Mouse (Mus musculus) erythroid progenitor cell, adult 5-6 weeks (primary cell): ENCODE data around the gene Olfr1375. TPM values are rescaled to one million over a fixed set of nuclear protein-coding genes. Genes with fewer than 3 reads are reported as not detected.

Experiments used
- total RNA-seq, 2 experiments: library from RNA; stranded (forward) in 1 of 2; stranded (reverse) in 1 of 2; fragments of 150-400 nt in 1 of 2; fragments of 186-747, 209-891 nt in 1 of 2; gene quantifications; 2 replicates each; pipeline versions ENCODE4 v1.2.3 to v1.2.4; 2015 to 2017; ENCODE audit warnings: low replicate concordance in 2 of 2

Gene Olfr1375
- total RNA-seq, 2 experiments from 2014 or later: not detected

Other genes starting within 250 kb of the Olfr1375 start
- gene Zfp354c, start 220.4 kb upstream of the Olfr1375 start, total RNA-seq (2015; ENCODE audit: low replicate concordance): 0.36 TPM in 1 of 2 replicates, not detected in the other
- 1.4 TPM in 1 of 2 replicates, not detected in the other for gene Zfp354c, start 220.4 kb upstream of the Olfr1375 start, total RNA-seq (2017; ENCODE audit: low replicate concordance)
- not detected in 2 replicates for gene Zfp879, start 206.6 kb upstream of the Olfr1375 start, total RNA-seq (2015; ENCODE audit: low replicate concordance)
- gene Zfp879, start 206.6 kb upstream of the Olfr1375 start, total RNA-seq (2017; ENCODE audit: low replicate concordance): not detected in 2 replicates
- gene Grm6, start 197.4 kb upstream of the Olfr1375 start, total RNA-seq (2015; ENCODE audit: low replicate concordance): not detected in 2 replicates
- not detected in 2 replicates for gene Grm6, start 197.4 kb upstream of the Olfr1375 start, total RNA-seq (2017; ENCODE audit: low replicate concordance)
- gene Zfp454, start 160.5 kb upstream of the Olfr1375 start, total RNA-seq (2015; ENCODE audit: low replicate concordance): not detected in 2 replicates
- gene Zfp454, start 160.5 kb upstream of the Olfr1375 start, total RNA-seq (2017; ENCODE audit: low replicate concordance): not detected in 2 replicates
- gene Zfp2, start 131.9 kb upstream of the Olfr1375 start, total RNA-seq (2015; ENCODE audit: low replicate concordance): not detected in 2 replicates
- not detected in 2 replicates for gene Zfp2, start 131.9 kb upstream of the Olfr1375 start, total RNA-seq (2017; ENCODE audit: low replicate concordance)
- gene Zfp354b, start 116.5 kb upstream of the Olfr1375 start, total RNA-seq (2015; ENCODE audit: low replicate concordance): not detected in 2 replicates
- gene Zfp354b, start 116.5 kb upstream of the Olfr1375 start, total RNA-seq (2017; ENCODE audit: low replicate concordance): not detected in 2 replicates
- not detected in 2 replicates for gene 4933414I15Rik, start 104.3 kb upstream of the Olfr1375 start, total RNA-seq (2015; ENCODE audit: low replicate concordance)
- not detected in 2 replicates for gene 4933414I15Rik, start 104.3 kb upstream of the Olfr1375 start, total RNA-seq (2017; ENCODE audit: low replicate concordance)
- gene Prop1, start 94.3 kb upstream of the Olfr1375 start, total RNA-seq (2015; ENCODE audit: low replicate concordance): not detected in 2 replicates
- not detected in 2 replicates for gene Prop1, start 94.3 kb upstream of the Olfr1375 start, total RNA-seq (2017; ENCODE audit: low replicate concordance)
- not detected in 2 replicates for gene Olfr1378, start 81.6 kb upstream of the Olfr1375 start, total RNA-seq (2015; ENCODE audit: low replicate concordance)
- gene Olfr1378, start 81.6 kb upstream of the Olfr1375 start, total RNA-seq (2017; ENCODE audit: low replicate concordance): not detected in 2 replicates
- not detected in 2 replicates for gene Olfr1377, start 66.1 kb upstream of the Olfr1375 start, total RNA-seq (2015; ENCODE audit: low replicate concordance)
- not detected in 2 replicates for gene Olfr1377, start 66.1 kb upstream of the Olfr1375 start, total RNA-seq (2017; ENCODE audit: low replicate concordance)
- gene Olfr51, start 44.5 kb upstream of the Olfr1375 start, total RNA-seq (2015; ENCODE audit: low replicate concordance): not detected in 2 replicates
- not detected in 2 replicates for gene Olfr51, start 44.5 kb upstream of the Olfr1375 start, total RNA-seq (2017; ENCODE audit: low replicate concordance)
- gene Olfr54, start 33.9 kb upstream of the Olfr1375 start, total RNA-seq (2015; ENCODE audit: low replicate concordance): not detected in 2 replicates
- not detected in 2 replicates for gene Olfr54, start 33.9 kb upstream of the Olfr1375 start, total RNA-seq (2017; ENCODE audit: low replicate concordance)
- gene Zfp354a, start 11.1 kb downstream of the Olfr1375 start, total RNA-seq (2015; ENCODE audit: low replicate concordance): not detected in 2 replicates
- gene Zfp354a, start 11.1 kb downstream of the Olfr1375 start, total RNA-seq (2017; ENCODE audit: low replicate concordance): not detected in 2 replicates
- gene Gm12569, start 172.4 kb downstream of the Olfr1375 start, total RNA-seq (2015; ENCODE audit: low replicate concordance): not detected in 2 replicates
- gene Gm12569, start 172.4 kb downstream of the Olfr1375 start, total RNA-seq (2017; ENCODE audit: low replicate concordance): not detected in 2 replicates
- gene Clk4, start 213.6 kb downstream of the Olfr1375 start, total RNA-seq (2015; ENCODE audit: low replicate concordance): 246 and 290 TPM in 2 replicates
- gene Clk4, start 213.6 kb downstream of the Olfr1375 start, total RNA-seq (2017; ENCODE audit: low replicate concordance): 197 and 213 TPM in 2 replicates
- gene BC049762, start 214.9 kb downstream of the Olfr1375 start, total RNA-seq (2015; ENCODE audit: low replicate concordance): not detected in 2 replicates
- gene BC049762, start 214.9 kb downstream of the Olfr1375 start, total RNA-seq (2017; ENCODE audit: low replicate concordance): not detected in 2 replicates
- 0.72 TPM in 1 of 2 replicates, not detected in the other for gene Col23a1, start 241.8 kb downstream of the Olfr1375 start, total RNA-seq (2015; ENCODE audit: low replicate concordance)
- not detected in 2 replicates for gene Col23a1, start 241.8 kb downstream of the Olfr1375 start, total RNA-seq (2017; ENCODE audit: low replicate concordance)